Mouse (Mus musculus) right cerebral cortex, postnatal 36 days (tissue): Measurements from ENCODE around the gene Plet1.
A peak's percentile ranks its signal among the peaks of the same experiment; 100 is the strongest.

Experiments used
- DNase-seq, 2 experiments: peaks; one replicate each; pipeline ENCODE4 v3.0.0; 2022; ENCODE audit warnings: low spot score in 2 of 2, mixed read lengths in 1 of 2

Plet1 gene

GRCm38 (mm10) chr9:50533791-50534190 lies 39.5 kb downstream of the Plet1 start:
- DNase-seq = no peak

GRCm38 (mm10) chr9:50535930-50536329 lies 41.6 kb downstream of the Plet1 start:
- no peak for DNase-seq

- DNase-seq = no peak
Measured at GRCm38 (mm10) chr9:50536603-50537135, 42.3 kb downstream of the Plet1 start.

GRCm38 (mm10) chr9:50537295-50537694 lies 43.0 kb downstream of the Plet1 start:
- no peak for DNase-seq

GRCm38 (mm10) chr9:50540170-50540569 lies 45.8 kb downstream of the Plet1 start:
- DNase-seq = no peak

- DNase-seq = no peak
Measured at GRCm38 (mm10) chr9:50542401-50542800, 48.1 kb downstream of the Plet1 start.

- no peak for DNase-seq
Measured at GRCm38 (mm10) chr9:50547859-50548478, 53.6 kb downstream of the Plet1 start.

GRCm38 (mm10) chr9:50548936-50549335 lies 54.6 kb downstream of the Plet1 start:
- DNase-seq = no peak

- DNase-seq = no peak
Measured at GRCm38 (mm10) chr9:50552206-50552605, 57.9 kb downstream of the Plet1 start.

- no peak for DNase-seq
Measured at GRCm38 (mm10) chr9:50553547-50553946, 59.2 kb downstream of the Plet1 start.

- DNase-seq = peak; percentile 61 to 74
Measured at GRCm38 (mm10) chr9:50554241-50555093, 60.1 kb downstream of the Plet1 start, which contains the start of gene Il18. Gene Il18 (plus strand): TSS chr9:50554827.

GRCm38 (mm10) chr9:50555094-50555446 lies 60.7 kb downstream of the Plet1 start, which contains the start of gene Bco2:
Gene Bco2 (minus strand): TSS chr9:50555181.
- DNase-seq = no peak
